Mouse (Mus musculus) CD4-positive, CD25-positive, alpha-beta regulatory T cell, adult 4 months (primary cell): ENCODE data around the gene Fn3krp. TPM values are rescaled to one million over a fixed set of nuclear protein-coding genes. Genes with fewer than 3 reads are reported as not detected.

Source experiments
- ATAC-seq: one replicate; pipeline ENCODE4 v1.8.0; 2017
- polyA plus RNA-seq, 2 experiments: library from polyadenylated mRNA; unstranded; fragments of 100-300 nt; shearing (Covaris generic); gene quantifications; one replicate each; pipeline ENCODE4 v1.2.1; 2017

Fn3krp gene
- polyA plus RNA-seq, 2 experiments from 2014 or later = 1.8 to 2.6 TPM

- no peak for ATAC-seq
Measured at GRCm38 (mm10) chr11:121451216-121451726, 30.1 kb downstream of the Fn3krp start.

- ATAC-seq = peak; percentile 95
Measured at GRCm38 (mm10) chr11:121451753-121452635, 30.8 kb downstream of the Fn3krp start, which contains the start of gene Tbcd. Tbcd (plus strand) TSS chr11:121451949.

- ATAC-seq = no peak
Measured at GRCm38 (mm10) chr11:121457874-121458273, 36.7 kb downstream of the Fn3krp start.

- ATAC-seq = no peak
Measured at GRCm38 (mm10) chr11:121467408-121467807, 46.2 kb downstream of the Fn3krp start.

GRCm38 (mm10) chr11:121474831-121475230 lies 53.6 kb downstream of the Fn3krp start:
- ATAC-seq = no peak

GRCm38 (mm10) chr11:121475699-121476415 lies 54.7 kb downstream of the Fn3krp start:
- ATAC-seq = peak; percentile 75

GRCm38 (mm10) chr11:121479476-121480203 lies 58.4 kb downstream of the Fn3krp start:
- no peak for ATAC-seq

Other genes with a start within 250 kb of the Fn3krp start
- gene Hexdc, start 217.0 kb upstream of the Fn3krp start, polyA plus RNA-seq = 1 to 10 TPM; 2.3 to 3.1 TPM
- gene Ogfod3, start 216.7 kb upstream of the Fn3krp start, polyA plus RNA-seq = 1 to 10 TPM; 7.8 to 8.8 TPM
- gene Cybc1, start 192.1 kb upstream of the Fn3krp start, polyA plus RNA-seq = 100 to 1,000 TPM; 103 to 150 TPM
- gene Narf, start 184.1 kb upstream of the Fn3krp start, polyA plus RNA-seq = 10 to 100 TPM; 30.1 to 41.9 TPM
- gene Foxk2, start 161.4 kb upstream of the Fn3krp start, polyA plus RNA-seq = 1 to 10 TPM; 4.1 to 6.1 TPM
- gene Wdr45b, start 67.0 kb upstream of the Fn3krp start, polyA plus RNA-seq = 10 to 100 TPM; 27.2 to 29.0 TPM
- gene Rab40b, start 33.1 kb upstream of the Fn3krp start, polyA plus RNA-seq = not detected
- not detected for gene Fn3k, start 13.5 kb downstream of the Fn3krp start, polyA plus RNA-seq
- gene Tbcd, start 30.5 kb downstream of the Fn3krp start, polyA plus RNA-seq = 10 to 100 TPM; 24.0 to 41.8 TPM
- 1 to 10 TPM in 1 of 2 experiments, under 1 TPM in 1; 0.65 to 1.6 TPM for gene Zfp750, start 97.9 kb downstream of the Fn3krp start, polyA plus RNA-seq